Mouse (Mus musculus): Measurements from ENCODE around the gene Cda.
"Not testable (repeated sequence)": the region's sequence is repeated elsewhere in the genome, so short reads cannot be mapped to it uniquely, and the experiment has no call there.

Gene Cda

DNA sequence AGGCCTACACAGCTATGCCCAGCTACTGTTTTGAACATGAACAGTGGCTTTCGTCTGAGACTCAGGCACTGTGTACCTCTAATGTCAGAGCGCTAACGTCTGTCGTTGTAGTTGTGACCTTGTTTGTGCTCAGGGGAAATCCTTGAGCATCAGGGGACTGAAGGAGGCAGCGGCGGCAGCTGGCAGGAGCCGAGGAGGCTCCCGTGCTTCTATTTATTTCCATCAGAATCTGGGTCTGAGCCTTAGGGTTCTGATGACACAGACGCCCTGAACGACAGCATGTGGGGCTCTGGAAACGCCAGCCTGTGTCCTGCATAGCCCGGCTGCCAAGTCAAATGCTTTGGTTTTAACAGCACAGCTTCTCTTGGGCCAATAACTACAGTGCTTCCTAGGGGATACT lies 32.8 kb downstream of the Cda start:
- no peak for DNase-seq (ENCODE audit: low spot score in 2 of 2)

DNA sequence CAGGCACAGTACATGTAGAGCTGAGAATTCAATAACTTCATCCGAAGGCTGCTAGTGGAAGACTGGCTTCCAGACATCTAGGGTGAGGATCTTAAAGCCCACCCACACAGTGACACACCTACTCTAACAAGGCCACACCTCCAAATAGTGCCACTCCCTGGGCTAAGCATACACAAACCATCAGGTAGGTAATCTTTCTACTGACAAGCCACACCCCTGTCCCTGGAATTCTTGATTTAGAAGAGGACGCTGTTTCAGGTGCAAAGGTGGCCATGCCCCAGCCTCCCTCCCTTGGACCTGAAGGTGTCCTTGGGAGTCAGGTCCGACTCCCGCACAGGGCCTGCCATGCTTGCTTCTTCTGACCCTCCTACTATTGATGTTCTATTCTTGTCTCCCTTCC lies 34.7 kb downstream of the Cda start:
- DNase-seq (ENCODE audit: low spot score in 2 of 2) = no peak

- no peak for DNase-seq (ENCODE audit: low spot score in 2 of 2)
Measured at GRCm38 (mm10) chr4:138331647-138332046, 36.1 kb downstream of the Cda start.

DNA sequence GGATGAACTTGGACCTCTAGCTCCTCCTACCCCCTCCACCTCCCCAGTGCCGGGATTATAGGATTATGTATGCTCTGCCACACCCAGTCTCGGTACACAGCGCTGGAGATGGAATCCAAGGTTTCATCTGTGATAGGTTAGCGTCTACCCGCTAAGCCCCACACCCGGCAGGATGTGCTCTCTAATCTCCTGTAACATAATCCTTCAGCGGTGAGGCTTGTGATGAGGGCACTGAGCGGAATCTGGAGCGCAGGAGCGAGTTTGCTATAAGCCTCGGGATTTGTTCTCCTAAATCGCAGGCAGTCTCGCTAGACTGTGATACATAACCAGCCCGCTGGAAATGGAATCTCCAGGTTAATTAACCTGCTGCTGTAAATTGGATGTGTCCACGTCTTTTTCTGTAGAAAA lies 37.5 kb downstream of the Cda start:
- no peak for DNase-seq (ENCODE audit: low spot score in 2 of 2)

DNA sequence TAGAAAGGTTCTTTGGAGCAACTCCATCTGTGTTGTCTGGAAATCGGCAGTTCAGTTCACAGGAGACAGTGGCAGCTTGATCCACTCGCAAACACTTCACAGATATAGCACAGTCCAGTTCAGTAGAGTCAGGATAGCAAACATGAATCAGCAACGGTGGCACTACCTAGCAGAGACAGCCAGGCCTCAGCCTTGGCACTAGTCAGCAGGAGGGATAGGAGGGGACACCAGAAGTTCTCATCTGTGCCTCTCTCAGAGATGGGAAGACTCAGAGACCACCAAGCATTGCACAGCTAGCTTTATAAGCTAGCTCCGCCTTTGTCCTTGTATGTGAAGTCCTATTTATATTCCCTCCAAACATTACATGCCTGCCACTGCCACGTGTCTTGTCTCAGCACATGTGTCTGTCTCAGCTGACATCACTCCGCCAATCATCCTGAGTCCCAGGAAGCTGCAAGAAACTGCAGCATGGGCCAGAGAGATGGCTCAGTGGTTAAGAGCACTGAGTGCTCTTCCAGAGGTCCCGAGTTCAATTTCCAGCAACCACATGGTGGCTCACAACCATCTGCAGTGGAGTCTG lies 39.8 kb downstream of the Cda start:
- no peak for DNase-seq (ENCODE audit: low spot score in 2 of 2)

DNA sequence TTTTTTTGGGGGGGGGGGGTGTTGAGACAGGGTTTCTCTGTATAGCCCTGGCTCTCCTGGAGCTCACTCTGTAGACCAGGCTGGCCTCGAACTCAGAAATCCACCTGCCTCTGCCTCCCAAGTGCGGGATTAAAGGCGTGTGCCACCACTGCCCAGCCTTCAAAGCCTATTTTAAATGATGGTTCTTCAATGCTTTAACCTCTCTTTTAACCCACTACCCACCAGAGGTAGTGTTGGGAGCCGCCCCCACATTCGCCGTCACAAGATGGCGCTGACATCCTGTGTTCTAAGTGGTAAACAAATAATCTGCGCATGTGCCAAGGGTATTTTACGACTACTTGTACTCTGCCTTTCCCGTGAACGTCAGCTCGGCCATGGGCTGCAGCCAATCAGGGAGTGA lies 40.6 kb downstream of the Cda start:
- not testable (repeated sequence) for DNase-seq (ENCODE audit: low spot score in 2 of 2)

- DNase-seq (ENCODE audit: low spot score in 2 of 2) = peak; percentile 83 to 86
Measured at GRCm38 (mm10) chr4:138326077-138326695, 41.6 kb downstream of the Cda start, which contains the start of gene Pink1. TSS of gene Pink1 (minus strand) at chr4:138326307.

GRCm38 (mm10) chr4:138325466-138326076 lies 42.2 kb downstream of the Cda start:
- peak; percentile 84 to 89 for DNase-seq (ENCODE audit: low spot score in 2 of 2)

- DNase-seq (ENCODE audit: low spot score in 2 of 2) = no peak
Measured at GRCm38 (mm10) chr4:138324451-138324850, 43.3 kb downstream of the Cda start.

DNA sequence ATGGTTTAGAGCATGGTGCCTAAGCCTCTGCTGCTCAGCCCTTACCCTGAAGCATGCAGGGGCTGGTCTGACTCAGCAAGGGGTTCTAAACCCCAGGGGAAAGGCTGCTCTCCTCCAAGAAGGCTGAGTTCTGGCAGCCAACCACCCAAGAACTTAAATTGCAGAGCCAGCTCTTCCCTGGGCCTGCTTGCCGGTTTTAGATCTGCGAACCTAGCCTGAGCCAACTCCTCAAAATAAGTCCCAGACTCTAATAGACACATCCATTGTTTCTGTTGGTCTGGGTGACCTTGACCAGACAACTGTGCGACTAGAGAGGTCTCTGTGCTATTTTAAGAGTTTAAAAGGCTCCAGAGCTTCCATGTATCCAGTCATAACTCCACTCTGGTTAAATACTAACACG lies 44.0 kb downstream of the Cda start:
- no peak for DNase-seq (ENCODE audit: low spot score in 2 of 2)

- DNase-seq (ENCODE audit: low spot score in 2 of 2) = no peak
Measured at GRCm38 (mm10) chr4:138322692-138323091, 45.1 kb downstream of the Cda start.

GRCm38 (mm10) chr4:138321488-138321887 lies 46.3 kb downstream of the Cda start:
- no peak for DNase-seq (ENCODE audit: low spot score in 2 of 2)

- DNase-seq (ENCODE audit: low spot score in 2 of 2) = no peak
Measured at GRCm38 (mm10) chr4:138320711-138321110, 47.1 kb downstream of the Cda start.

- peak; percentile 73 to 85 for DNase-seq (ENCODE audit: low spot score in 2 of 2)
Measured at GRCm38 (mm10) chr4:138319508-138319907, 48.3 kb downstream of the Cda start.

DNA sequence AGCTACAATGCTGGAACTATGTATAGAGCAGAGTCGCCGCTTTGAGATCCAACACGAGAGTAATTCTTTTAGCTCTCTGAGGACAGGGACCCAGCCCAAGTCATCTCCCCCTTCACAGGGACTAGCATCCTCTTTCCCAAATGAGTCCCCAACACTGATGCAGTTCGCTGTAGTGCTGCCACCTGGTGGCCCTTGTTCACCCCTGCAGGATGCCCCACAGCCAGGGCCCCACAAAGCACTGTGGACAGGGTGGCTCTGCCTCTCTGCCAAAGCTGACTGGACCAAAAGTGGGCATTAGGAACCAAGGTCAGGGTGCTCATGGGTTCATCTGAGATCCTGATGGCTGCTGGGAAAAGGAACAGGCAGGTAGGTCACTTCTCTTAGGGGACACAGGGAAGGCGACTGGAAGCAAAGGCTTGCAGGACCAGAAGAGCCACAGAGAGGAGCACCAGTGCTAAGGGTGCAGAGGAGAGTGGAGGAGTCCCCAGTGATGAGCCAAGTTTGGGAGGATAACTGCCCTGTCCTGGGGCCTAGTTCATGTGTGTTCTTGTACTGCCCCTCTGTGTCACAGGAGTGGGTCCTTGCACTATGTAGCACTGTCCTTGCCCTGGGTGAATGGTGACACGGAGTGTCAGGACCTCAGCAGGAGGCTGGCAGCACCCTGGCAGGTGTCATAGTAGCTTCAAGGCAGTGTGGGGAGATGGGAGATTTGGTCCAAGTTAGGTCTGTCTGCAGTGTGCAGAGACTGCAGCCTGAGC lies 49.1 kb downstream of the Cda start:
- DNase-seq (ENCODE audit: low spot score in 2 of 2) = peak in 1 of 2 experiments; percentile 59

DNA sequence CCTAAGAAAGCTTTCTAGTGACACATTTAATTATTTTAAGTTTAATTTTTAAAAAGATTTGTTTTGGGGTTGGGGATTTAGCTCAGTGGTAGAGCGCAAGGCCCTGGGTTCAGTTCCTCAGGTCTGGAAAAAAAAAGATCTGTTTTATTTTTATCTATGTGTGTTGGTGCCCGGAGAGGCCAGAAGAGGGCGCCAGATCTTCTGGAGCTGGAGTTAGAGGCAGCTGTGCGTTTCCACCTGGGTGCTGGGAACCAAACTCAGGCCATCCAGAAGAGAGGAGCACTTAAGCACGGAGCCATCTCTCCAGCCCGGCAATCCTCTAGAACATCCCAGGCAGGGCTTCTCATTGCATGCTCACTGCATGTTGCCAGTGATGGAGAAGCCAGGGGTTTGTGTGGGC lies 51.4 kb downstream of the Cda start:
- DNase-seq (ENCODE audit: low spot score in 2 of 2) = no peak

DNA sequence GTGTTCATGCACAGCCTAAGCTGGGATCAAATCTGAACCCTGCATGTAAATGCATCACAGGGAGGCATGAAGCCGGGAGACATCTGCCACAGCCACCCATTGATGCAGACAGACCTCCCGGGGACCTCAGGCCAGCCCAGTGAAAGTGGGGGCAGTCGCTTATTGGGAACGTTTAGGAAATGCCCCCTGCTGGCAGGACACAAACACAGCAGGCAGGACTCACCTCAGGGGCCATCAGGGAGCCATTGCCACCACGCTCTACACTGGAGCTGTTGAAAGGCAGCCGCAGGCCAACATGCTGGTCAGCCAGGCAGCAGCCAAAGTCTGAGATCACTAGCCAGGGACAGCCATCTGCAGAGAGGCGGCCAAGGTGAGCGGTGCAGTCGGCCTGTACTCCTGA lies 52.0 kb downstream of the Cda start:
- peak in 1 of 2 experiments; percentile 9 for DNase-seq (ENCODE audit: low spot score in 2 of 2)

DNA sequence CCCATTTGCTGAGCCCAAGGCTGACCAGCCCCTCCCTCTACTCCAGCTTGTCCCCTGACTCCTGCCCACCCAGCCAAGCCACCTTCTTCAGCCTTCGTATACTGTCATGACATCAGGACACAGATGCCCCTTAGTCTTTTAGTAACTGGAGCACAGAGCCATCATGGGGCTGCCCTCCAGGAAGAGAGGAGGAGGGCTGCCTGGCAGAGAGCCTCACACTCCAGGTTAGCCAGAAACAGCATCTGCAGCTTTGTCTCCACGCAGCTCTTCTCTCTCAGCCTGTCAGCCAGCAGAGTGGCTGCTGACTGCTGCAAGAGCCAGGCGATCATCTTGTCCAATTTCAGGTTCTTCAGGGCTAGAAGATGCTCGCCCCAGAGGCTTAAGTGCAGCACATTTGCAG lies 54.0 kb downstream of the Cda start:
- no peak for DNase-seq (ENCODE audit: low spot score in 2 of 2)

GRCm38 (mm10) chr4:138313021-138313420 lies 54.8 kb downstream of the Cda start:
- DNase-seq (ENCODE audit: low spot score in 2 of 2) = no peak

DNA sequence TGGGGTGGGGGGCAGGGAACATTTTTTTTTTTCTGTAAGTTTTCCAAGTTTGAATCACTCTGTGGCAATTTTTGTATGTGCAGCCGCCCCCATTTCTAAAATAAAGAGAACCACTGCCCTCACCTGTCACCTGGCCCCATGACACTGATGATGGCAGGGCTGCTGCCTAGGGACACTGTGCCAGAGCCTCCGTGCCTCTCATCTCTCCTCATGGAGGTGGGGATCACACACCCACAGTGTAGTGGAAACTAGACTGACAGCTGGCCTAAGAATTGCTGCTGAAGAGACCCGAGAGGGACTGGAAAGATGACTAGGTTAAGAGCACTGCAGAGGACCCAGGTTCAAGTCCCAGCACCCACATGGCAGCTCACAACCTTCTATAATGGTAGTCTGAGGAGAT lies 55.7 kb downstream of the Cda start:
- no peak for DNase-seq (ENCODE audit: low spot score in 2 of 2)

DNA sequence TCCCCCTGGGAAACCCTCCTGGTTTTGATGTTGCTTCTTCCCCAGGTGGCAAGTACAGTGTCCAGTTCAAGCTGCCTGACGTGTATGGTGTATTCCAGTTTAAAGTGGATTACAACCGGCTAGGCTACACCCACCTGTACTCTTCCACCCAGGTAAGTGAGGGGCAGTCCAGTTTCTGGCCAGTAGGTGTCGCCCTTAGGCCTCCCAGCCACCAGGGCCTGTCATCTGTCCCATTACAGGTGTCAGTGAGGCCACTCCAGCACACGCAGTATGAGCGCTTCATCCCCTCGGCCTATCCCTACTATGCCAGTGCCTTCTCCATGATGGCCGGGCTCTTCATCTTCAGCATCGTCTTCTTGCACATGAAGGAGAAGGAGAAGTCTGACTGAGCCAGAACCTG lies 56.2 kb downstream of the Cda start:
- no peak for DNase-seq (ENCODE audit: low spot score in 2 of 2)

DNA sequence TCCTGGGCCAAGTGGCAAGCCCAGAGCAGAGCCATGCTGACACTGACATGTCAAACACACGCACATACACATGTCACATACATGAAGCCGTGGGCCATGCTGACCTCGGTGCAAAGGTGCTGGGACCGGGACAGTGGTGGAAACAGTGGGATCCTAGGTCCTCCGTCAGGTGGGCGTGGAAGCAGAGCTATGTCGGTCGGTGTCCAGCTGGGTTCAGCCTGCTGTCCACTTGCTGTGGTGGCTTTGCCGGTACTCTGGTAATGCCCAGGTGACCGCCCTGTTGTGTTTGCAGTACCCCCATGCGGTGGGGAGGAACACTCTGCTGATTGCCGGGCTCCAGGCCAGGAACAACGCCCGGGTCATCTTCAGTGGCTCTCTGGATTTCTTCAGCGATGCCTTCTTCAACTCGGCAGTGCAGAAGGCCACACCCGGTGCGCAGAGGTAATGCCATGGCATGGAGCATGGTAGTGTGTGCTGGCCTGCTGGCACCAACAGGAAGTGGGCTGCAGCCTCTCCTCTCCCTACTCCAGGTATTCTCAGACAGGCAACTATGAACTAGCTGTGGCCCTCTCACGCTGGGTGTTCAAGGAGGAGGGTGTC lies 57.4 kb downstream of the Cda start:
- DNase-seq (ENCODE audit: low spot score in 2 of 2) = no peak
